In genomic region chr17:47448523-47449372, GRCm38 (mm10) we compare ENCODE assay signal across 10 mouse cellular contexts. TPM values are rescaled to one million over a fixed set of nuclear protein-coding genes. Genes with fewer than 3 reads are reported as not detected.
DNase-seq lines count a peak whose midpoint lies in the region; ATAC-seq and TF ChIP-seq lines count a peak whose summit lies in the region.
"Had no signal": no experiment of that assay in that cellular context is flagged by ENCODE, and none has a peak within 500 bp of the region (broad histone marks: within the 10 kb centered on the region; RNA-seq: fewer than 3 reads in every experiment).

No protein-coding gene starts in this region.

- H3K4me1 ChIP-seq in hindbrain, embryonic 10.5 days (replicated peaks) = peaks cover 57% of the 10 kb centered on the region
- H3K4me1 ChIP-seq in hindbrain, embryonic 16.5 days (ENCODE audit: control insufficient read depth, insufficient read depth, low read depth, low read length) = no peaks in the 10 kb centered on the region
- H3K4me1 ChIP-seq in lung, postnatal 0 days (ENCODE audit: insufficient read depth, low read depth, low read length) = peaks cover 7% of the 10 kb centered on the region; the same call in 1 of the 2 replicates
- H3K4me1 ChIP-seq in lung, adult 2 months (ENCODE audit: control insufficient read depth, insufficient read depth, low read length) = peaks cover 2% of the 10 kb centered on the region; the same call in 1 of the 2 replicates
- peaks cover 31% of the 10 kb centered on the region for H3K4me1 ChIP-seq in limb, embryonic 12.5 days (replicated peaks)

- H3K9ac ChIP-seq in hindbrain, embryonic 16.5 days (ENCODE audit: low read depth, low read length) = no peak overlapping the region
- no peak overlapping the region for H3K9ac ChIP-seq in lung, postnatal 0 days (replicated peaks; ENCODE audit: low read depth)
- H3K9ac ChIP-seq in limb, embryonic 12.5 days (replicated peaks) = no peak overlapping the region

- TF ChIP-seq EP300 in lung, postnatal 0 days (IDR thresholded peaks at IDR 0.05) = no peak

- WGBS in hindbrain, embryonic 10.5 days = 45% methylated on average over 8 of the region's 8 CpGs
- WGBS in hindbrain, embryonic 16.5 days = 47% methylated on average over 8 of the region's 8 CpGs
- WGBS in lung, postnatal 0 days = 26% methylated on average over 8 of the region's 8 CpGs
- WGBS in lung, adult 2 months = 38% methylated on average over 8 of the region's 8 CpGs
- WGBS in limb, embryonic 12.5 days = 34% methylated on average over 8 of the region's 8 CpGs

- DNase-seq in hindbrain, embryonic 10.5 days (ENCODE audit: low spot score) = no peak
- DNase-seq in lung, postnatal 0 days (ENCODE audit: low spot score) = peak; percentile 62
- no peak for DNase-seq in lung, adult 2 months
- DNase-seq in cerebellum, postnatal 10 days = no peak
- DNase-seq in spleen, postnatal 14 days (ENCODE audit: low spot score in 2 of 2) = no peak
- DNase-seq: cerebellum, adult 11-12 months; right cerebral cortex, adult 18-20 months had no signal

- no peaks in the 10 kb centered on the region for H3K9me3 ChIP-seq in hindbrain, embryonic 10.5 days
- H3K9me3 ChIP-seq in hindbrain, embryonic 16.5 days (ENCODE audit: control insufficient read depth, low read length) = no peaks in the 10 kb centered on the region
- no peaks in the 10 kb centered on the region for H3K9me3 ChIP-seq in lung, postnatal 0 days (ENCODE audit: low read length)
- H3K9me3 ChIP-seq in limb, embryonic 12.5 days = no peaks in the 10 kb centered on the region

- TF ChIP-seq CTCF in lung, postnatal 0 days (IDR thresholded peaks at IDR 0.05) = no peak
- no peak for TF ChIP-seq CTCF in lung, adult 2 months (IDR thresholded peaks at IDR 0.05; ENCODE audit: insufficient read depth, low read length)

- ATAC-seq in hindbrain, embryonic 16.5 days = no peak
- ATAC-seq in lung, postnatal 0 days = peak; percentile 40
- no peak for ATAC-seq in limb, embryonic 12.5 days (ENCODE audit: insufficient number of reproducible peaks, insufficient read depth, low FRiP score, low TSS enrichment, low read depth)

- no peaks in the 10 kb centered on the region for H3K36me3 ChIP-seq in hindbrain, embryonic 10.5 days
- H3K36me3 ChIP-seq in hindbrain, embryonic 16.5 days (ENCODE audit: control insufficient read depth, insufficient read depth, low read length) = no peaks in the 10 kb centered on the region
- H3K36me3 ChIP-seq in lung, postnatal 0 days (ENCODE audit: insufficient read depth, low read length) = no peaks in the 10 kb centered on the region
- no peaks in the 10 kb centered on the region for H3K36me3 ChIP-seq in limb, embryonic 12.5 days

- TF ChIP-seq POLR2A in lung, adult 2 months (IDR thresholded peaks at IDR 0.05; ENCODE audit: borderline replicate concordance, extremely low read depth, low read depth, low read length) = no peak

- no peak overlapping the region for H3K4me2 ChIP-seq in hindbrain, embryonic 16.5 days (ENCODE audit: low read length)
- H3K4me2 ChIP-seq in lung, postnatal 0 days (replicated peaks; ENCODE audit: low read depth, low read length) = no peak overlapping the region
- H3K4me2 ChIP-seq in limb, embryonic 12.5 days = no peak overlapping the region

- H3K27ac ChIP-seq in hindbrain, embryonic 10.5 days = peak overlapping the region; percentile 46; the same call in 1 of the 2 replicates
- no peak overlapping the region for H3K27ac ChIP-seq in hindbrain, embryonic 16.5 days (ENCODE audit: low read depth, low read length)
- H3K27ac ChIP-seq in lung, postnatal 0 days (ENCODE audit: low read length) = peak overlapping the region; percentile 47; the same call in 1 of the 2 replicates
- 0 out of 2 replicates have a peak overlapping the region, but pooled peaks have one; percentile 12 for H3K27ac ChIP-seq in limb, embryonic 12.5 days

- H3K4me3 ChIP-seq in hindbrain, embryonic 10.5 days = no peak overlapping the region
- no peak overlapping the region for H3K4me3 ChIP-seq in hindbrain, embryonic 16.5 days (ENCODE audit: low read length)
- H3K4me3 ChIP-seq in lung, postnatal 0 days (ENCODE audit: low read depth, low read length) = no peak overlapping the region
- H3K4me3 ChIP-seq in lung, adult 2 months (replicated peaks; ENCODE audit: extremely low read depth, low read depth, low read length) = no peak overlapping the region
- no peak overlapping the region for H3K4me3 ChIP-seq in limb, embryonic 12.5 days (replicated peaks)

- H3K27me3 ChIP-seq in hindbrain, embryonic 10.5 days (ENCODE audit: insufficient read depth, poor library complexity, severe bottlenecking) = peaks cover 8% of the 10 kb centered on the region; the same call in 1 of the 2 replicates
- H3K27me3 ChIP-seq in hindbrain, embryonic 16.5 days (replicated peaks; ENCODE audit: control insufficient read depth, insufficient read depth, low read length) = no peaks in the 10 kb centered on the region
- no peaks in the 10 kb centered on the region for H3K27me3 ChIP-seq in lung, postnatal 0 days (replicated peaks; ENCODE audit: insufficient read depth, low read length)
- no peaks in the 10 kb centered on the region for H3K27me3 ChIP-seq in limb, embryonic 12.5 days

RNA-seq across cellular contexts. Expression of gene 1700001C19Rik, which starts 11.6 kb away (rescaled TPM):
- polyA plus RNA-seq in hindbrain, embryonic 10.5 days (2016; fragmentation: Nextera tagmentation; extraction: Ambion mirVana) = 0.67 TPM in 1 of 2 replicates, not detected in the other
- 0.62 and 1.1 TPM in 2 replicates for polyA plus RNA-seq in hindbrain, embryonic 16.5 days (2015; fragmentation: Nextera tagmentation; extraction: Ambion mirVana)
- polyA plus RNA-seq in lung, postnatal 0 days (2015; fragmentation: Nextera tagmentation; extraction: Ambion mirVana) = 0.15 and 0.44 TPM in 2 replicates
- 0.14 and 0.20 TPM in 2 replicates for polyA plus RNA-seq in lung, adult 2 months (2012; rRNA removed)
- 0.20 and 0.37 TPM in 2 replicates for polyA plus RNA-seq in limb, embryonic 12.5 days (2016; fragmentation: Nextera tagmentation; extraction: Ambion mirVana)

RNA-seq across cellular contexts. Expression of gene AI661453, which starts 12.3 kb away (rescaled TPM):
- 0.24 and 0.54 TPM in 2 replicates for polyA plus RNA-seq in hindbrain, embryonic 10.5 days (2016; fragmentation: Nextera tagmentation; extraction: Ambion mirVana)
- polyA plus RNA-seq in hindbrain, embryonic 16.5 days (2015; fragmentation: Nextera tagmentation; extraction: Ambion mirVana) = 0.11 and 0.42 TPM in 2 replicates
- 2.8 and 3.3 TPM in 2 replicates for polyA plus RNA-seq in lung, postnatal 0 days (2015; fragmentation: Nextera tagmentation; extraction: Ambion mirVana)
- polyA plus RNA-seq in lung, adult 2 months (2012; rRNA removed) = 9.2 and 13.0 TPM in 2 replicates
- 0.37 and 0.55 TPM in 2 replicates for polyA plus RNA-seq in limb, embryonic 12.5 days (2016; fragmentation: Nextera tagmentation; extraction: Ambion mirVana)
- polyA plus RNA-seq: neural tube, embryonic 14.5 days had no signal

RNA-seq across cellular contexts. Expression of gene Guca1a, which starts 48.4 kb away (rescaled TPM):
- 1.8 and 2.1 TPM in 2 replicates for polyA plus RNA-seq in hindbrain, embryonic 10.5 days (2016; fragmentation: Nextera tagmentation; extraction: Ambion mirVana)
- 0.66 and 0.80 TPM in 2 replicates for polyA plus RNA-seq in hindbrain, embryonic 16.5 days (2015; fragmentation: Nextera tagmentation; extraction: Ambion mirVana)
- polyA plus RNA-seq in lung, postnatal 0 days (2015; fragmentation: Nextera tagmentation; extraction: Ambion mirVana) = 1.9 and 2.0 TPM in 2 replicates
- polyA plus RNA-seq in lung, adult 2 months (2012; rRNA removed) = 1.1 and 2.9 TPM in 2 replicates
- 0.40 and 0.83 TPM in 2 replicates for polyA plus RNA-seq in limb, embryonic 12.5 days (2016; fragmentation: Nextera tagmentation; extraction: Ambion mirVana)

RNA-seq across cellular contexts. Expression of gene Taf8, which starts 53.3 kb away (rescaled TPM):
- polyA plus RNA-seq in hindbrain, embryonic 10.5 days (2016; fragmentation: Nextera tagmentation; extraction: Ambion mirVana) = 32.5 and 36.0 TPM in 2 replicates
- polyA plus RNA-seq in hindbrain, embryonic 16.5 days (2015; fragmentation: Nextera tagmentation; extraction: Ambion mirVana) = 20.0 and 20.5 TPM in 2 replicates
- 16.0 and 22.4 TPM in 2 replicates for polyA plus RNA-seq in lung, postnatal 0 days (2015; fragmentation: Nextera tagmentation; extraction: Ambion mirVana)
- polyA plus RNA-seq in lung, adult 2 months (2012; rRNA removed) = 25.7 and 32.2 TPM in 2 replicates
- 39.0 and 40.3 TPM in 2 replicates for polyA plus RNA-seq in limb, embryonic 12.5 days (2016; fragmentation: Nextera tagmentation; extraction: Ambion mirVana)

RNA-seq across cellular contexts. Expression of gene Ccnd3, which starts 56.1 kb away (rescaled TPM):
- 289 and 330 TPM in 2 replicates for polyA plus RNA-seq in hindbrain, embryonic 10.5 days (2016; fragmentation: Nextera tagmentation; extraction: Ambion mirVana)
- polyA plus RNA-seq in hindbrain, embryonic 16.5 days (2015; fragmentation: Nextera tagmentation; extraction: Ambion mirVana) = 81.7 and 99.9 TPM in 2 replicates
- polyA plus RNA-seq in lung, postnatal 0 days (2015; fragmentation: Nextera tagmentation; extraction: Ambion mirVana) = 195 and 214 TPM in 2 replicates
- 202 and 229 TPM in 2 replicates for polyA plus RNA-seq in lung, adult 2 months (2012; rRNA removed)
- 323 and 348 TPM in 2 replicates for polyA plus RNA-seq in limb, embryonic 12.5 days (2016; fragmentation: Nextera tagmentation; extraction: Ambion mirVana)
